Mouse (Mus musculus) megakaryocyte, embryonic 14.5 days (primary cell): Measurements from ENCODE around the gene Ago3.

Experiments
- FLI1 ChIP-seq: IDR thresholded peaks from 2 replicates; pipeline ENCODE4 v1.6.1; 2012; ENCODE audit warnings: low read length, inconsistent platforms, mixed read lengths
- GATA1 ChIP-seq: IDR thresholded peaks from 3 replicates; pipeline ENCODE4 v1.6.1; 2012; ENCODE audit warnings: mixed read lengths, low read length, inconsistent platforms, borderline replicate concordance

GRCm38 (mm10) chr4:126306058-126306457 lies 123.3 kb downstream of the Ago3 start:
- TF ChIP-seq FLI1 (no peak), GATA1 (no peak)
